Mouse (Mus musculus) adrenal gland, adult 18-20 months (tissue): Measurements from ENCODE around the gene Dcaf5. TPM values are rescaled to one million over a fixed set of nuclear protein-coding genes. Genes with fewer than 3 reads are reported as not detected.

Experiments
- DNase-seq, 2 experiments: peaks; one replicate each; pipeline ENCODE4 v3.0.0; 2021 to 2022; ENCODE audit warnings: low spot score in 2 of 2
- total RNA-seq, 2 experiments: library from RNA; stranded (reverse); gene quantifications; 1 replicate in 1 of 2; 2 replicates in 1 of 2; pipeline ENCODE4 v1.2.3; 2021

The Dcaf5 gene
- total RNA-seq, 2 experiments from 2014 or later, result 30.6 to 33.7 TPM

GRCm38 (mm10) chr12:80410855-80411254, 25.5 kb downstream of the Dcaf5 start:
- no peak for DNase-seq

GRCm38 (mm10) chr12:80407824-80408223, 28.6 kb downstream of the Dcaf5 start:
- DNase-seq, result peak in 1 of 2 experiments; percentile 31

GRCm38 (mm10) chr12:80406650-80407049, 29.8 kb downstream of the Dcaf5 start:
- DNase-seq, result peak; percentile 40 to 48

DNA sequence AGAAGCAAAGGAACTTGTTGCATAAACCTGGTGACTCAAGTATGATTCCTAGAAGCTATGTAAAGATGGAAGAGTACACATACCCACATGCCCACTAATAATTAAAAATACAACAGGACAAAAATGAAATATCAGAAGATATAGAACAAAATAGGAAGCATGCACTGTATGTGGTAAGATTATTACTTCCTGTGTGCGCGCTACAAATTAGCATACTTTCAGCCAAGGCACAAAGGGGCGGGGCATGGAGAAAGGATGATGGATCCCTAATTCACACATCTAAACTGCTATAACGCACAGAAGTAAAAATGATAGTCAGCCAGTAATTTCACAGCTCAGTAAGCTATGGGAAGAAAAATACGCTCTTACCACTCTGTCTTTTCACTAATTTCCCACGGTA, 32.3 kb downstream of the Dcaf5 start:
- DNase-seq, result no peak

DNA sequence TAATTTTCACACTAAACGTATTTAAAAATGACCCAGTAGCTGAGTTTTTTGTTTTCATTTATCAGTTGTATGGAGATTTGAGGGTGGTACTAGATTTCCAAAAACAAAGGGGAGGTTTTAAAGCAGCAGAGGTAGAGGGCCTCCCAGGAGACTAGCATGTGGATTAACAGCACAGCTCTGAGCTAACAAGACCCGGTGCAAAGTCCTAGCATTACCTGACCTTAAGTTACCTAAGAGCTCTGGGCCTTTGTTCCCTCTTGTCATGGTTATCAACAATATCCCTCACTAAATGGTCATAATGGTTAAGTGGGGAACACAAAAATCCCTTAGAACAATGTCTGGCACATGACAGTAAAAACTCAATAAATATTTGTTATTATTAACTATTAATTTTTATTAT, 37.3 kb downstream of the Dcaf5 start:
- DNase-seq, result no peak

DNA sequence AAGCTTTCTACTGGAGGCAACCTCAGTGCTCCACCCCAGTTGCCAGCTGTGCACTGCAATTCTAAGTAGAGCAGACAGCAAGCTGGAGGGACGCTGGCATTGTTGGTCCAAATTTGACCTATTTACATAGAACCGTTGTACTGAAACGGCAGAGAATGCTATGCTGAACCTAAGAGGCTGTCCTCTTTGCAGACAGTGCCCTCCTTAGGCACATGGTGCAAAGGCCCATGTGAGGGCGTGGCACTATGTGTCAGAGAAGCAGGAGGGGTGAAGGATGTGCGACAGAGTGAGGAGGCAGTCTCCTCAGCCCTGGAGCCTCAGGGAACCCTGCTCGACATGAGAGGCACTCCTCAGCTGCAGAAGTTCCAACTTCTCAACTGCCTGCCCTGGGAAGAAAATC, 40.0 kb downstream of the Dcaf5 start:
- no peak for DNase-seq

DNA sequence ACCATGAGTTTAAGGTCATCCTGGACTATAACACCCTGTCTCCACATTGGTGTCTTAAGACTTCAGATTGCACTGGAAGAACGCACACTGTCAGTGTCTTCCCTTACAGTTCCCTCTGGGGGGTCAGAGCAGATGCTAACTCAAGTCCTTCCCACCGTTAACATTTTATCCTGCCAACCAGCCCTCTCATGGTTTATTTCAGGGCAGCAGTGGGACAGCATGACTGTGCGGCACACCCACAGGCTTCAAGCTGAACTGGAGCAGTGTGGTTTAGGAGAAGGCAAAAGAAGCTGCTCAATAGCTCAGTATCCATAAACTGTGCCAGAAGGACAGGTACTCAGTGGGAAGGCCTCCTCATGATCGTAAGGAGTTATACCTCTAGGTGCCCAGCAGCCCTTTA, 41.1 kb downstream of the Dcaf5 start:
- no peak for DNase-seq

DNA sequence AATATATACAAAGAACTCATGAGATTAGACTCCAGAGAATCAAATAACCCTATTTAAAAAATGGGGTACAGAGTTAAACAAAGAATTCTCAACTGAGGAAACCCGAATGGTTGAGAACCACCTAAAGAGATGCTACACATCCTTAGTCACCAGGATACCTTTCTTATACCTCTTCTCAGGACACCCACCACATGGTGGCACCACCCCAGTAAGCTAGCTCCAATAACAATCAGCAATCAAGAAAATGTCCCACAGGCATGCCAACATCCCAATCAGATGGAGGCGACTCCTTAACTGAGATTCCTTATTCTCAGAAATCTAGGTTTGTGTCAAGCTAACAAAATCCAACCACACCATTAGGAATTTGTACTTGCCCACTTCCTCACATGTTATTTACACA, 42.4 kb downstream of the Dcaf5 start:
- DNase-seq, result peak in 1 of 2 experiments; percentile 37

DNA sequence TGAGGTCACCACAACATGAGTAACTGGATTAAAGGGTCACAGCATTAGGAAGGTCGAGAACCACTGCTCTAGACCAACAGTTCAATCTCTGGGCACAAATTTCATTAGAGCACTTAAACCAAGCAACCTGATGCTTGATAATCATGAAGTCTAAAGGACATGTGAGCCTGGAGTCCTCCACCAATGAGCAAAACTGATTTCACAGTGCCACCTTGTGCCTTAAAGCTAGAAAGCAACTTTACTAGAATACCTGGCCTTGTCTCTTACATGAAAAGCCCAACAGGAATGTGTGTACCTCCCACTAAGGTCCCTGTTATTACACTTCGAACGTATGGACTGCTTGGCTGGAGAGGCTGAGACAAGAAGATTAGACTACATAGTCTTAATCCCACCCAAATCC, 47.0 kb downstream of the Dcaf5 start:
- DNase-seq, result no peak

- DNase-seq, result no peak
Observed at GRCm38 (mm10) chr12:80387326-80387725, 49.1 kb downstream of the Dcaf5 start.

DNA sequence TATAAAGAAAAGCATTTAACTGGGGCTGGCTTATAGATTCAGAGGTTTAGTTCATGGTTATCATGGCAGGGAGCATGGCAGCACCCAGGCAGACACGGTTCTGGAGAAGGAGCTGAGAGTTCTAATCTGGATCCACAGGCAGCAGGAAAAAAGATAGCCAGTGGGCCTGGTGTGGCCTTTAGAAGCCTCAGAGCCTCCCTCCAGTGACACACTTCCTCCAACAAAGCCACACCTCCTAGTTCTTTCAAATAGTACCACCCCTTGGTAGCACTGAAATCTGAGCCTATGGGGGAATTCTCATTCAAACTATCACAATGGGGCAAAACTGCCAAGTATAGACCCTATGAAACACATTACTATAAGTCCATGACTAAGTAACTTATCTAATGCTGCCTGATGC, 51.0 kb downstream of the Dcaf5 start:
- no peak for DNase-seq

- no peak for DNase-seq
Observed at GRCm38 (mm10) chr12:80383478-80383877, 52.9 kb downstream of the Dcaf5 start.

DNA sequence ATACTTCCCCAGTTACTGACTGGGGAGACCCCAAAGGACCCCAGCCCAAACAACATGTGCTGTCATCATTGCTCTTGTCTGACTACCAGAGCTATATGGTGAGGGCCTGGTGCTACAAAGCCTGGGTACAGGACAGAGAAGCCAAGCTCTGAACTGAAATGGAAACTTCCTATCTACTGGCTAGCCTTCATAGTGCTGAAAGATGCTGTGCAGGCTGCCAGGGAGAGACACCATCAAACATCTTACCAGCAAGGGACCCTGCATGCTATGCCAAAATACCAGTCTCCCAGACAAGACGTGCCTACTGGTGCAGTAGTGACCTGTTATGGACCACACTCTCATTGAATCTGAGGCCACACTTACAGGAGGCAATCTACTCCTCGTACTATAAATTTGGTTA, 53.6 kb downstream of the Dcaf5 start:
- DNase-seq, result no peak

- no peak for DNase-seq
Observed at GRCm38 (mm10) chr12:80379831-80380457, 56.5 kb downstream of the Dcaf5 start.

- no peak for DNase-seq
Observed at GRCm38 (mm10) chr12:80379393-80379792, 57.0 kb downstream of the Dcaf5 start.

- DNase-seq, result no peak
Observed at GRCm38 (mm10) chr12:80377604-80378003, 58.8 kb downstream of the Dcaf5 start.

- no peak for DNase-seq
Observed at GRCm38 (mm10) chr12:80375721-80376120, 60.7 kb downstream of the Dcaf5 start.

DNA sequence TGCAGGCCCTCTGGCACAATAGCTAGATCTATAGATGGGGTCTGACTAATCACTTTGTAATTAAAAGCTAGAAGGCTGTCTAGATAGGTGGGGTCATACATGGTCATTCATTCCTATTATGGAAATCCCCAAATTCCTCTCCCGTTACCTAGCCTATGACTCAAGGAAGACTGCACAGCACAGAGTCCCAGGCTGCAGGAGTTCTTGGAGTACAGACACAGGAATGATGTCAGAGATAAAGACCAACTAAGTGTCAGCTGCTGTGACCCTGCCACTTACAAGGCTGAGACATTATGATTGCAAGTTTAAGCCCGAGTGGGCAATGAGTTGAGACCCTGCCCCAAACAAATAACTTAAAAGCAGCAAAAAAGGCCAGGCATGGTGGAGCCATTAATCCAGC, 61.7 kb downstream of the Dcaf5 start:
- no peak for DNase-seq

- no peak for DNase-seq
Observed at GRCm38 (mm10) chr12:80372946-80373345, 63.5 kb downstream of the Dcaf5 start.

- no peak for DNase-seq
Observed at GRCm38 (mm10) chr12:80367227-80367626, 69.2 kb downstream of the Dcaf5 start.

DNA sequence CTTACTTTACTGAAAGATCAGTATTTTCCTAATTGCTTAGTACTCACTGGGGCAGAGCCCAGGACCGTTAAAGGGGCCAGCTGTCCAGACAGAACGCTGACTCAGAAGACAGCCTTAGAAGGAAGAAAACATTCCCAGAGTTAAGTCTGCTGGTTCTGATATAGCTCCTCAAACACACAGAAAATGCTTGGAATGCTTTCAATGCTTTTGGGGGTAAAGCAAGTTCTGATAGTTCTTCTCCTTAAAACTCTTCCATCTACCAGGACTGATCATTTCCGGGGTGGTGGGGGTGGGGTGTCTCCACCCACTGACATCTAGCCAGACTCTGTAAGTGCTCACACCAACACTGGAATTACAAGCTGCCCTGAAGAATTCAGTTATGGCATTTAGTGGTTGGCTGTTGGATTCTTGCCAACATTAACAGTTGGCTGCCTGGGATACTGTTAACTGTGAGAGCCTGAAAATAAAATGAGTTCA, 70.4 kb downstream of the Dcaf5 start:
- no peak for DNase-seq

- DNase-seq, result no peak
Observed at GRCm38 (mm10) chr12:80365345-80365744, 71.1 kb downstream of the Dcaf5 start.

DNA sequence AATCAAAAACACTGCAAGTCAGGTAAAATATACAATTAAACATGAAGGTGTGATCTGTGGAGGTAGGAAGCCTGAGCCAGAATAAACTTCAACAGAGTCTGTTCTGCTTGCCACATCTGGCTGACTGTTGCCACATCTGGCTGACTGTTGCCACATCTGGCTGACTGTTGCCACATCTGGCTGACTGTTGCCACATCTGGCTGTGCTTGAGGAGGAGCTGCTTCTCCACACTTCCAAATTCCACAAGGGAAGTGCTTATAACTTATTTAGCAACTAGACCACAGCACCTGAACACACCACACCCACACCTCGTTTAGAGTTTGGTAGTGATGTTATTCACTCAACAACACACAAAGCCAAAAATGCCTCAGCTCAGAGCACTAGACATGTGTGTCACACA, 74.7 kb downstream of the Dcaf5 start:
- no peak for DNase-seq
